Mouse (Mus musculus) common myeloid progenitor, adult 5-6 weeks (primary cell): ENCODE data around the gene Aurkaip1. TPM values are rescaled to one million over a fixed set of nuclear protein-coding genes. Genes with fewer than 3 reads are reported as not detected.

Source experiments
- ATAC-seq: replicated peaks from 2 replicates; pipeline ENCODE4 v1.8.0; 2016; ENCODE audit warnings: low read depth, mild to moderate bottlenecking, moderate TSS enrichment, inconsistent platforms; ENCODE audit not compliant: poor library complexity, severe bottlenecking
- total RNA-seq: library from RNA; stranded (forward); fragments of 200-1000, 187-1606 nt; gene quantifications from 2 replicates; pipeline ENCODE4 v1.2.3, GENCODE M21; 2017

The Aurkaip1 gene
- total RNA-seq, 1 experiment from 2014 or later = 123 TPM

DNA sequence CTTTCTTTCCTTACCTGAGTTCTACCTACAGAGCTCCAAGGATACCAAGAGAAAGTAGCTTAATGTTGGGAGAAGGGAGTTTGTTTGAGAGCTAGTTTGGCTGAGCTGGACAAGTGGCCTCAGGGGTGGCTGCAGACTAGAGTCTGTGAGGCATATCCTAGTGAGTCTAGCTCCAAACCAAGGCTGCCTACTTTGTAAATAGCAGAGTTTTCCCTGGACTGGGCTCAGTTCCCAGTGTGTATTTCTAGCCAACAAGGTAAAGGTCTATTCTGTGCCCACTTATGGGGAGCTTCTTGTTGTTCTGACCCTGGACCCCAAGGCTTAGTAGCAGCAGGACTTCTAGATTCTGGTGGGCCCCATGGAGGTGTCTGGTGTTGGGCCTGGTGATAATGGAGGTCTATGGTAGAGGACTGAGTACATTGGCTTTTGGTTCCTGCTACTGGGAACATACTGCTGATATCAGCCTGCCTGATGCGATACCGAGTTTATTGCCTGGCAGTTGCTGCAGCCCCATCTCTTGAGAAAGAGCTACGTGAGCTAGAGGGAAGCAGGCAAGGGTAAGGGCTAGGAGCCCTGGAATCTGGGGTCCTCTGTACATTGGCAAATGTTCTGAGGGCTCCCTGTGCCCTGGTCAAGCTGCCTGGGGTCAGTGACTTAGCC lies 18.9 kb downstream of the Aurkaip1 start:
- no peak for ATAC-seq

DNA sequence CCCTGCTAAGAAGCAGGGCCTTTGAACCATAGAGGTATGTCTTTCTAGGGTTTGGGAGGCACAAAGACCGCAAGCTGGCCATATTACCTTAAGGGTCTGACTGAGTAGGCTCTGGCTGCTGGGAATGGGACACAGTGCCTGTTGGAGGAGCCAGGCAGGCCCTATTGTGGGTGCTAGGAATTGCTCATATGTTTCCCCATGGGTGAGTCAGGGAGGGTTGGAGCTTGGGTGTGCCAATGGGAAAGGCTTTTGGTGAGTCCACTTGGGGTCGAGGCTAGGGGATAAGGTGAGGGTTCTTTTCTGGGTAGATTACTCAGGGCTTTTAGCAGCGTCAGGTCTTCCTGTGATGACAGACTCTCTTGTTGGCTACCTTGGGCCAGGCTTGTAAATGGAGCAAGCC lies 20.3 kb downstream of the Aurkaip1 start:
- ATAC-seq = no peak

DNA sequence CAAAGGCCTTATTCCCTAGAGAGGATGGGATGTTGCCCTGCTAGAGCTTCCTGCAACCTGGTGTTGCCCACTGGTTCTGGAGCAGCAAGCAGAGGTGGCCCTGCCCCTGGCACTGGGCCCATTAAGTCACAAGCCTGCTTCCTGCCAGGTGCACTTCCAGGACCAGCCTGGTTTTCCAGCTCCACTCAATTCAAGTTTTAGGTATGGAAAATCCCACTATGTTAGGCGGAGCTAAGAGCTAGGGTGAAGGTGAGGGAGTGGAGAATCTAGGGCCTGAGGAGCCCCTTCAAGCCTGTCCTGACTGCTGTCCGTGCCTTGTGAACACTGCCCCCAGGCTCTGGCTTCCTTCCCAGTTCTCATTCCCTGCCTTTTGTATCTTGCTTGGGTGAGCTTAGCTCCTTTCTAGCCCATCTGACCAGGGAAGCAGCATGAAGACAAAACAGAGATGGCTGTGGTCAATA lies 20.9 kb downstream of the Aurkaip1 start:
- ATAC-seq = no peak

DNA sequence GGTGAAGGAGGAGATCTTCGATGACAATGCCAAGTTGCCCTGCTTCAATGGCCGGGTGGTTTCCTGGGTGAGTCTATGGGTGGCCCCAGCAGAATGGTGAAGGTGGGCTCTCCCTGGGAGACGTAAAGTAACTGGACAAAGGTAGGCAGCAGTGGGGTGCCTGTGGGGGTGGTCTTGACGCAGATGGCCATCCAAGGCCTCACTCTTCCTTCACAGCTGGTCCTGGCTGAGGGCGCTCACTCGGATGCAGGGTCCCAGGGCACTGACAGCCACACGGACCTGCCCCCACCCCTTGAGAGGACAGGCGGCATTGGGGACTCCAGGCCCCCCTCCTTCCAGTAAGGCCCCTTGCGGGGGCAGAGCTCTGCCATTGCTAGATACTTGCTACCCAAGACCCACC lies 22.3 kb downstream of the Aurkaip1 start:
- ATAC-seq = no peak

DNA sequence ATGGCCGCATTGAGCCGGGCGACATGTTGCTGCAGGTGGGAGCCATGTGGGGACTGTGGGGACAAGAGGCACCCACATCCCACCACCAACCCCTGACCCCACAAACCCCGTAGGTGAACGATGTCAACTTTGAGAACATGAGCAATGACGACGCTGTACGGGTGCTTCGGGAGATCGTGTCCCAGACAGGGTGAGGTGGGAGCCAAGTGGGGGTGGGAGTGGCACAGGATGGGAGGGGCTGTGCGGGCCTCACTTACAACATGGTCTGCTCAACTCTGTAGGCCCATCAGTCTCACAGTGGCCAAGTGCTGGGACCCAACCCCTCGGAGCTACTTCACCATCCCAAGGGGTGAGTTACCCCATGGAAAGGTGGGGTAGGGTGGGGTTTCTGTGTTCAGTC lies 23.9 kb downstream of the Aurkaip1 start:
- ATAC-seq = no peak

DNA sequence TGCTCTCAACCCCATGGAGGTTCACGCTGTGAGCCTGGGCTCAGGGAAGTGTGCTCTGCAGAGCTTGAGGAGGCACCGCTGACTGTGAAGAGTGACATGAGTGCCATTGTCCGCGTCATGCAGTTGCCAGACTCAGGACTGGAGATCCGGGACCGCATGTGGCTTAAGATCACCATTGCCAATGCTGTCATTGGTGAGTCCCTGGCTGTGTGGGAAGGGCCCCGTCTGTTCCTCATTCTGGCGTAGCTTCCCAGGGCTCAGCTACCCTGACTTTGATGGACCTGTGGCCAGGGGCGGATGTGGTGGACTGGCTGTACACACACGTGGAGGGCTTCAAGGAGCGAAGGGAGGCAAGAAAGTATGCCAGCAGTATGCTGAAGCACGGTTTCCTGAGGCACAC lies 25.0 kb downstream of the Aurkaip1 start:
- ATAC-seq = peak; percentile 34; the same call in 1 of the 2 replicates

DNA sequence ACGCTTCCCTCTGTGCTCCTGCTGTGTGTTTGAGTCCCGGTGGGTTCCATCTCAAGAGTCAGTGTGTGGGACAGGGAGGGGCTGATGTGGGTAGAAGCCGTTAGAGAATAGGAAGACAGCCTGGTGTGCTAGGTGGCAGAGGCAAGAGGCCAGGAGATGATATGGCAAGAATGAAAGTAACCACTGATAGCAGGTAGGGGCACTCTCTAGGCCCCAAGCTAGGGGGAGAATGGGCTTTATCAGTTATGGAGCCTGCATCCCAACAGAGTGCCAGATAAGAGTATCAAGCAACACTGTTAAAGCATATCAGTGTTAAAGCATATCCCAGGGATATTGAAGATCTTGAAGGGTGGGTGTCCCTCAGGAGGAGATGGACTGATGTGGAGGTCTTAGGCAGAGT lies 25.8 kb downstream of the Aurkaip1 start:
- ATAC-seq = no peak

DNA sequence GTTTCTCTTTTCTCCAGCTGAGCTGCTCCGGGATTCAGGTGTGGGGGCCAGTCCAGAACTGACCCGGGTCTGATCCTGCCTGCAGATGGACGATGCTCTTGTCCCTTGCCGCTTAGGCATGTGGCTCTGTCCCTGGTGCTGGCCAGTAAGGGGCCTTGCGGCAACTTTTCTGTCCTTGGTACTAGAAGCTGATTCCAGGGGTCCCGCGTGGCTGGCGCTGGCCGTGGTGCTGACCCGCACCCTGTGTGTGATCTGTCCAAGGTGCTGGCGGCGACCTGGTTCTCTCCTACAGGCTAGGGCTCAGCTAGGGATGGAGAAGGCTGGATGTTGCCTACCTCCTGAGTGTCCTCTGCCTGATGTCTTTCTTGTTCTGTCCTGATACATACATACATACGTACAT lies 28.2 kb downstream of the Aurkaip1 start:
- ATAC-seq = peak; percentile 77

DNA sequence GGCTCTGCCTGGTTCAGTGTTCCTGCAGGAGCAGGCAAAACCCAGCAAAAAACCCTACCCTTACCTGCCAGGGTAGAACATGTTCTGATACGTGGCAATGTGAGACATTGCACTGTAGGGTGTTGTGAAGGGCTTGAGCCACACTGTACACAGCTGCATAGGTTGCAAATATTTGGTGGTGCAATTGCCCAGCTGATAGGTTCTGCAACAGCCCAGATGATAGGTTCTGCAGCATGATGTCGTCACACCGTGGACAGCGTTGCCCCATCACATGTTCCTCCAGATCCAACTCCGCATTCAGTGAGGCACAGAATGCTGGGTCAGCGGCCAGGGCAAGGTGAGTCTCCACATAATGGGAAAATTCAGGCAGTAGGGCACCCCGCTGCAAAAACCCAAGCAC lies 30.7 kb downstream of the Aurkaip1 start:
- ATAC-seq = no peak

DNA sequence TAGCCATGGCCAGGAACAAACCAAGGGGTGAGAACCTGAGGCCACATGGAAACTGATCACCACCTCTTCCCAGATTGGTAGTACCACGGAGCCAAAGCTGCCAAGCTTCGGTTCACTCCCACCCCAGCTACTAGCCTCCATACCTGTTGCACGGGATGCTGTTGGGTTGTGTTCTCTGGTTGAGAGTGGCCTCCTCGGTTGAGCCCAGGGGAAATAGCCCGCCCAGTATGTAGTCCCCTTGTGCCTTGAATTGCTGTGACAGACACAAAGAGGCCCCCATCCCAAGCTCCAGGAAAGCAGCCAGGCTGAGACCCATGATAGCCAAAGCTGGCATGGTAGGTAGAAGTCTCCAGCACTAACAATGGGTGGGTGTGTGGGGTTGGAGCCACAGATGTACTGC lies 31.9 kb downstream of the Aurkaip1 start, which contains the start of gene Tas1r3:
Tas1r3 (minus strand) TSS at position 362 of the 400 bp plus-strand sequence.
- no peak for ATAC-seq

DNA sequence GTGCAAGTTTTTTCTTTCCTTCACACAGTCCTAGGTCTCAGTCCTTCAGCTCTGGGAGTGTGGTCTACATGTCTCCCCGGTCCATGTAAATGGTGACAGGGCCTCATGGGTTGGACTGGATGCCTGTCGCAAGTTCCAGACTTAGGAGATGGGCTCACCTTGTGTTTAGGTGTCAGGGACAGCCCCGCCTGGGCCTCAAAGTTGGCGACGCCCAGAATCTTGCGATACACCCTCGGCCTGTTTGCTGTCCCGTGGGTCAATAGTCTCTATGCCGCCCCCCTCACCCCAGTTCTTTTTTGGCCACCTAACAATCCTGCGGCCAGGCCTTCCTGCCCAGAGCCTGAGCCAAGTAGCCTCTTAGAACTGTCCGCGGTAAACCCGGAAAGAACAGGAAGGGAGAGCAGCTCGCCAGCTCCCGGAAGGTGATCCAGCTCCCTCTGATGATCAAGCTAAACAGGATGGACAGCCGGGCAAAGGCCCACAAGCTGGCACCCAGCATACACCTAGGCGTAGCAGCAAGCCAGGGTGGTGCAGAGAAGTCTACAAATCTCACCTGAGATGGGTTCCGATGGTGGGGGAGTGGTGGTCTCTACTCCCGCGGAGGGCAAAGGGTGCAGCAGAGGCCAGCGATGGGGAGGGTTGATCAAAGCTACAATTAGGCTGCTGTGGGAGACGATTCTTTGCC lies 37.7 kb downstream of the Aurkaip1 start:
- ATAC-seq = peak; percentile 28

DNA sequence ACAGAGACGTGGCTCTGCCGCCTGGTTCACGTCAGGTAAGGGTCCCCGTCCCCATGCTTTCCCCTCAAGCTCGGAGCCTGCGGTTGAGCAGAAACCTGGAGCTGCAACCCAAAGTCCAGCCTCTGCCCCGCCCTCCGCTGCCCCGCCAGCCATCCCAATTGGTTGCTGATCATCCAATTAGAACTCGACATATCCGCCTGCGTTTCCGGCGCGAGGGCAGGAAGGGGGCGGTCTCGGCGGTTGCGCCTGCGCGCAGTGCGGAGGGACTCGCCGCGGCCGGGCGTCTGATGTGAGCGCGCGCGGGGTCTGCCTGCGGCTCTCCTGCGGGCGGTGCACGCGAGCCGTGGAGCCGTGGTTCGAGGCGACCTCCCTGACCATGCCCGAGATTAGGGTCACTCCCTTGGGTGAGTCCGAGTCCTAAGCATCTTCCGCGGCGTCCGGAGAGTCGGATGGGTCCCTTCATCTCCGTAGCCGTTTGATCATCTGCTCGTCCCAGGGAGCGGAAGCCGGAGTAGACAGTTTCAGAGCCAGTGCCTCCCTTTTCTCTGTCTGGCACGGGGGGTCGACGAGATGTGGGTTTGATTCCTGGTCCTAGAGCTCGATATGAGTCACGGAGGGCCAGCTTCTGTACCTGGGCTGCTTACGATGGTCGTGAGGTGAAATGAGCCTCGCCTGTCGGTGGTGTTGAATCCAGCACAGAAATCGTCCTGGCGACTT lies 38.4 kb downstream of the Aurkaip1 start, which contains the start of the genes Cptp and Ints11:
Cptp (minus strand) TSS at position 124 of the 717 bp plus-strand sequence.
Ints11 (plus strand) TSS at position 230 of the 717 bp plus-strand sequence.
- ATAC-seq = peak; percentile 96

DNA sequence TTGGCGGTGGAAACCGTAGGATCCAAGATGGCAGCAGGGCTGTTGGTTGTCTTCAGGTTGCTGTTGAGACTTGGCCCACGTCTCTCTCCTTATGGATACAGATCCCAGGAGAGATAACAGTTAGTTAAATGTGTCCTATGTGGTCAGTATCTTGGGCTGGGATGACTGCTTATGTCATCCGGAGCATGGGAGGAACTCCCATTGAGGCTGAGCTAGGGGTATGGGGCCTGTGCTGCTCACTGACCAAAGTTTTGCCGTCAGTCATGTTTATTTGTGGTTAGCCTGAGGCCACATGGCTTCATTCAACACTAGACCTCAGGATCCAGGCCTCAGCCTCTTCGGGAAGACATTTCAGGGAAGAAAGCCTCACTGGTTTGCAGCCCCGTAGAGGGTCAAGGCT lies 40.3 kb downstream of the Aurkaip1 start:
- ATAC-seq = no peak

Other genes with a start within 250 kb of the Aurkaip1 start
- 14.2 and 15.8 TPM in 2 replicates for gene Slc35e2, start 229.9 kb upstream of the Aurkaip1 start, total RNA-seq
- 50.8 and 66.1 TPM in 2 replicates for gene Cdk11b, start 206.4 kb upstream of the Aurkaip1 start, total RNA-seq
- gene Gm10563, start 185.9 kb upstream of the Aurkaip1 start, total RNA-seq = not detected in 2 replicates
- gene Mmp23, start 177.9 kb upstream of the Aurkaip1 start, total RNA-seq = 0.91 TPM in 1 of 2 replicates, not detected in the other
- gene Mib2, start 162.1 kb upstream of the Aurkaip1 start, total RNA-seq = 18.9 and 21.1 TPM in 2 replicates
- 2.9 and 3.2 TPM in 2 replicates for gene Fndc10, start 136.9 kb upstream of the Aurkaip1 start, total RNA-seq
- gene Ssu72, start 126.5 kb upstream of the Aurkaip1 start, total RNA-seq = 73.2 and 108 TPM in 2 replicates
- gene Tmem240, start 96.5 kb upstream of the Aurkaip1 start, total RNA-seq = 0.29 TPM in 1 of 2 replicates, not detected in the other
- gene Atad3a, start 70.2 kb upstream of the Aurkaip1 start, total RNA-seq = 77.0 and 120 TPM in 2 replicates
- 0.27 and 0.29 TPM in 2 replicates for gene Vwa1, start 56.6 kb upstream of the Aurkaip1 start, total RNA-seq
- not detected in 2 replicates for gene Tmem88b, start 45.4 kb upstream of the Aurkaip1 start, total RNA-seq
- gene Ankrd65, start 40.8 kb upstream of the Aurkaip1 start, total RNA-seq = not detected in 2 replicates
- gene Mrpl20, start 28.4 kb upstream of the Aurkaip1 start, total RNA-seq = 55.4 and 70.3 TPM in 2 replicates
- gene Ccnl2, start 18.8 kb upstream of the Aurkaip1 start, total RNA-seq = 83.7 and 89.3 TPM in 2 replicates
- not detected in 2 replicates for gene Mxra8, start 8.4 kb downstream of the Aurkaip1 start, total RNA-seq
- gene Dvl1, start 16.1 kb downstream of the Aurkaip1 start, total RNA-seq = 9.2 and 11.4 TPM in 2 replicates
- gene Tas1r3, start 32.1 kb downstream of the Aurkaip1 start, total RNA-seq = 0.09 TPM in 1 of 2 replicates, not detected in the other
- gene Cptp, start 38.2 kb downstream of the Aurkaip1 start, total RNA-seq = 9.2 and 10.2 TPM in 2 replicates
- 17.5 and 25.1 TPM in 2 replicates for gene Ints11, start 38.3 kb downstream of the Aurkaip1 start, total RNA-seq
- 18.1 and 39.2 TPM in 2 replicates for gene Pusl1, start 60.5 kb downstream of the Aurkaip1 start, total RNA-seq
- gene Acap3, start 60.5 kb downstream of the Aurkaip1 start, total RNA-seq = 18.0 and 20.1 TPM in 2 replicates
- 91.5 and 103 TPM in 2 replicates for gene Ube2j2, start 112.6 kb downstream of the Aurkaip1 start, total RNA-seq
- 70.8 and 78.2 TPM in 2 replicates for gene C1qtnf12, start 131.0 kb downstream of the Aurkaip1 start, total RNA-seq
- 7.5 and 9.0 TPM in 2 replicates for gene B3galt6, start 161.4 kb downstream of the Aurkaip1 start, total RNA-seq
- 125 and 157 TPM in 2 replicates for gene Sdf4, start 161.6 kb downstream of the Aurkaip1 start, total RNA-seq
- gene Tnfrsf4, start 182.6 kb downstream of the Aurkaip1 start, total RNA-seq = not detected in 2 replicates
- 6.1 and 9.8 TPM in 2 replicates for gene Tnfrsf18, start 194.9 kb downstream of the Aurkaip1 start, total RNA-seq
- not detected in 2 replicates for gene Ttll10, start 228.1 kb downstream of the Aurkaip1 start, total RNA-seq